Mouse (Mus musculus) E14TG2a.4 (cell line): Measurements from ENCODE around the gene Cacng4.
A peak's percentile ranks its signal among the peaks of the same experiment; 100 is the strongest.

ENCODE experiments used
- H3K27me3 ChIP-seq: 2 replicates; pipeline ENCODE4 v1.6.1; 2014; ENCODE audit warnings: low read length, control low read depth; ENCODE audit not compliant: insufficient read depth
- H3K36me3 ChIP-seq: 2 replicates; pipeline ENCODE4 v1.6.1; 2014; ENCODE audit warnings: low read length, control low read depth; ENCODE audit not compliant: insufficient read depth
- H3K4me1 ChIP-seq: replicated peaks from 2 replicates; pipeline ENCODE4 v1.6.1; 2014; ENCODE audit warnings: low read depth, low read length, control low read depth
- H3K4me3 ChIP-seq: replicated peaks from 2 replicates; pipeline ENCODE4 v1.5.1; 2014; ENCODE audit warnings: mild to moderate bottlenecking, low read length
- H3K9me3 ChIP-seq: 2 replicates; pipeline ENCODE4 v1.6.1; 2014; ENCODE audit warnings: low read length, control low read depth
- CTCF ChIP-seq: conservative IDR thresholded peaks from 2 replicates; pipeline ENCODE4 v1.5.1; 2014; ENCODE audit warnings: low read length
- NANOG ChIP-seq: IDR thresholded peaks from 2 replicates; pipeline ENCODE4 v1.6.1; 2014; ENCODE audit warnings: borderline replicate concordance, low read length, mixed read lengths
- POU5F1 ChIP-seq: IDR thresholded peaks from 2 replicates; pipeline ENCODE4 v1.6.1; 2014; ENCODE audit warnings: low read length, borderline replicate concordance

Gene Cacng4

DNA sequence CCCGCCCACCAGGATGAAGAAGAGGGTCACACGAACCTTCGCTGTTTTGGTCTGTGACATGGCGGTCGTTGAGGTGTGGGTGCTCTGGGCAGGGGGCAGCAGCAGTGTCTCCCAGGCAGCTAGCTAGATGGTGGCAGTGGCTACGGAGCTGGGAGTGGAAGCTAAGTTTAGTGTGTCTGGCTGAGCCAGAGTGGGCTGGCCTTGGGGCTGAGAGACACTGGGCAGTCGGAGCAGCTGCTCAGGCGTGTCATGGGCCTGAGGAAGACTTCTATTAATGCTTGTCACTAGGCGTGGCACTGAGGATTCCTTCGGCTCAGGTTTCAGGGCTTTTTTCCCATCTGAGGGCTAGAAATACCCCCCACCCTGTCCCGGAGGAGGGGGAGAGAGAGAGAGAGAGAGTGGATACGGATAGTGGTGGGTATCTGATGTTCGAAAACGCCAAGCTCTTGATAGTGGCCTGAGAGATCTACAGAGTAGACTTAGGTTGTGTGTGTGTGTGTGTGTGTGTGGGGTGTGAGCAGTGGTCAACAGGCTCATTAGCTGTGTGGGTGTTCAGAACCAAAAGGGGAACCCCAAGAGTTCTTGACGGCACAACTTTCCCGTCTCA is 77.9 kb downstream of the Cacng4 start, which contains the start of gene Cacng1:
TSS of gene Cacng1 (minus strand) at position 191 of the 607 bp plus-strand sequence.
- Histone ChIP-seq H3K36me3 (no peaks in the 10 kb centered on the region), H3K4me3 (peak within 1 kb of the TSS; percentile 63), H3K27me3 (peaks cover 28% of the 10 kb centered on the region; the same call in 1 of the 2 replicates), H3K9me3 (no peaks in the 10 kb centered on the region), H3K4me1 (peaks cover 11% of the 10 kb centered on the region)
- TF ChIP-seq NANOG = no peak
- no peak for TF ChIP-seq CTCF
- no peak for TF ChIP-seq POU5F1

DNA sequence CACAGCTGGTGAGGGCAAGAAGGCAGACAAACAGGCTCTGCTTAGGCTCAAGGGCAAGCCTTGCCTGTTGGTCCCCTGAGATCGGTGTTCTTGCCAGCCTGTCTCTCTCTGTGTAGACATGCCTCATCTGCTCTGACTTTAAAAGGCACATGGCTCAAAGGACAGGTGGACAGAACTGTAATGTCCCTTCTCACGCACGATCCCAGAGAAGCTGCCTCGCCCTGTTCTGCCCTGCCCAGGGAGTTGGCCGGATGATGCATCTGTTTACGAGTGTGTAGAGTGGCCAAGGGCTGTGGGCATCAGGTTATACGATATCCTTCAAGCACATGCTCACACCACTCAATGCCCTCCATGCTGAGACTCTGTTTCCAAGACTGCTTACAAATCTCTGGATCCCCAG is 80.0 kb downstream of the Cacng4 start:
- Histone ChIP-seq H3K27me3 (peaks cover 32% of the 10 kb centered on the region; the same call in 1 of the 2 replicates), H3K36me3 (no peaks in the 10 kb centered on the region), H3K4me1 (peaks cover 11% of the 10 kb centered on the region), H3K9me3 (no peaks in the 10 kb centered on the region), H3K4me3 (no peak overlapping the region)
- TF ChIP-seq NANOG (no peak), POU5F1 (no peak), CTCF (no peak)

DNA sequence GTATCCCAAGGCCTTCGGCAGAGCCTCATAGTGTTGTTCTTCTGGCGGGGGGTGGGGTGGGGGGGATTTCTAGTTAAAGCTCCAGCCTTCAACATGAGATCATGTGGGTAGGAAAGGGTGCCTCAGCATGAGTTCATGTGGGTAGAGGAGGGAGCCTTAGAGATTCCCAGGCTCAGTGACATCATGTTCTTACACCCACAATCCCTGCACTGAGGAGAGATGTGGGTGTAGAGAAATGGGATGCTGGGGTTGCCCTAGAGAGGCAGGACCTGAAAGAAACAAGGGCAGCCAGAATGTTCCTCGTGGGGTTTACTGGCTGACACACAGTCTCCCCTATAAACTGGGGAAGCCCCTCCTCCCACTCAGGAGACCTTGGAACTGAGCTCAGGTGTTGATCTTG is 84.0 kb downstream of the Cacng4 start:
- Histone ChIP-seq H3K4me3 (no peak overlapping the region), H3K36me3 (no peaks in the 10 kb centered on the region), H3K4me1 (peaks cover 16% of the 10 kb centered on the region), H3K9me3 (no peaks in the 10 kb centered on the region), H3K27me3 (peaks cover 47% of the 10 kb centered on the region)
- TF ChIP-seq CTCF = no peak
- TF ChIP-seq POU5F1 = no peak

GRCm38 (mm10) chr11:107707897-107708610 is 86.3 kb downstream of the Cacng4 start:
- Histone ChIP-seq H3K36me3 (no peaks in the 10 kb centered on the region), H3K27me3 (peaks cover 60% of the 10 kb centered on the region), H3K4me3 (no peak overlapping the region), H3K9me3 (no peaks in the 10 kb centered on the region), H3K4me1 (peaks cover 38% of the 10 kb centered on the region)
- TF ChIP-seq CTCF (no peak), POU5F1 (no peak), NANOG (no peak)

GRCm38 (mm10) chr11:107705476-107706074 is 88.8 kb downstream of the Cacng4 start:
- peak overlapping the region; percentile 39 for H3K4me3 ChIP-seq
- H3K27me3 ChIP-seq = peaks cover 74% of the 10 kb centered on the region
- peaks cover 42% of the 10 kb centered on the region for H3K4me1 ChIP-seq
- TF ChIP-seq POU5F1 (no peak), NANOG (no peak)
- H3K36me3 ChIP-seq = no peaks in the 10 kb centered on the region
- H3K9me3 ChIP-seq = no peaks in the 10 kb centered on the region

- peaks cover 74% of the 10 kb centered on the region for H3K27me3 ChIP-seq
- no peaks in the 10 kb centered on the region for H3K9me3 ChIP-seq
- H3K4me3 ChIP-seq = no peak overlapping the region; the same call in 1 of the 2 replicates
- TF ChIP-seq NANOG (no peak), POU5F1 (no peak), CTCF (no peak)
- peaks cover 42% of the 10 kb centered on the region for H3K4me1 ChIP-seq
- no peaks in the 10 kb centered on the region for H3K36me3 ChIP-seq
Observed at GRCm38 (mm10) chr11:107705060-107705459, 89.3 kb downstream of the Cacng4 start.

GRCm38 (mm10) chr11:107703272-107704134 is 90.9 kb downstream of the Cacng4 start:
- H3K27me3 ChIP-seq = peaks cover 61% of the 10 kb centered on the region
- peak overlapping the region; percentile 32 for H3K4me3 ChIP-seq
- H3K4me1 ChIP-seq = peaks cover 42% of the 10 kb centered on the region
- TF ChIP-seq CTCF (no peak), POU5F1 (no peak), NANOG (no peak)
- H3K9me3 ChIP-seq = no peaks in the 10 kb centered on the region
- no peaks in the 10 kb centered on the region for H3K36me3 ChIP-seq

- no peak overlapping the region for H3K4me3 ChIP-seq
- no peaks in the 10 kb centered on the region for H3K9me3 ChIP-seq
- H3K27me3 ChIP-seq = peaks cover 32% of the 10 kb centered on the region
- H3K36me3 ChIP-seq = no peaks in the 10 kb centered on the region
- peaks cover 22% of the 10 kb centered on the region for H3K4me1 ChIP-seq
- TF ChIP-seq POU5F1 (no peak), CTCF (no peak), NANOG (no peak)
Observed at GRCm38 (mm10) chr11:107699967-107700366, 94.4 kb downstream of the Cacng4 start.
